Mouse (Mus musculus): ENCODE results near the gene Scaper.
A peak's percentile ranks its signal among the peaks of the same experiment; 100 is the strongest.

GRCm38 (mm10) chr9:55937664-55938617 is at the start of gene Scaper:
- TF ChIP-seq CTCF (IDR thresholded peaks at IDR 0.05; ENCODE audit: extremely low read depth, insufficient read depth, insufficient read length, insufficient replicate concordance) (peak; percentile 7; the same call in 1 of the 2 replicates), POLR2A (IDR thresholded peaks at IDR 0.05; ENCODE audit: low read depth, low read length) (peak; percentile 66)

Data from spleen, adult 2 months (tissue).